In the genomic region with DNA sequence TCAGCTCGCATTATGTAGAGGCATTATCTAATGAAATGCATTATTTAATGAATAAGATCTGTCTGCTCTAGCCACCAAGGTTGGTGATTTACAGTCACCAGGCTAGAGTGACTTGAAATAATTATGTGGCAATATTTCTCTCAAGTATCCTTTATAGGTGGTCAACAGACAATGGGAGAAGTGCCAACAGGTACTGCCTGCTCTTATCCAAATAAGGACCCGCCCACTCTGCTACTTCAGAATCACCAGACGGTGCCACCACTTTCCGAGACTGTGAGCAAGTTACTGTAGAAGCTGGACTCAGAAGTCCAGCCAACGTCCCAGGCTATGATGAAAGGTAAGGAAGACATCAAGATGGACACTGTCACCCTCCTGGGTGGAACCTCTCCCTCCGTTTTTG, we compare ENCODE assay signal across 25 mouse cellular contexts.
"Had no signal": no experiment of that assay in that cellular context is flagged by ENCODE, and none has a peak within 500 bp of the region (broad histone marks: within the 10 kb centered on the region; RNA-seq: fewer than 3 reads in every experiment).

No protein-coding gene starts in this region.

- H3K4me1 ChIP-seq: heart, embryonic 15.5 days; kidney, embryonic 15.5 days; limb, embryonic 15.5 days had no signal

- H3K4me2 ChIP-seq: heart, embryonic 11.5 days; heart, embryonic 13.5 days; heart, embryonic 15.5 days; hindbrain, embryonic 13.5 days; hindbrain, embryonic 15.5 days; kidney, embryonic 15.5 days; limb, embryonic 13.5 days; limb, embryonic 15.5 days had no signal

- DNase-seq: gastrocnemius, adult 2 months; gastrocnemius, postnatal 10 days; gastrocnemius, postnatal 25 days; heart, adult 18-20 months; heart, postnatal 14 days; heart, postnatal 36 days; kidney, adult 11 months; kidney, adult 2 months; kidney, adult 9 months; kidney, postnatal 14 days; kidney, postnatal 36 days; layer of hippocampus, adult 9-11 months; layer of hippocampus, postnatal 36 days; left cerebral cortex, postnatal 4 days had no signal

- H3K9me3 ChIP-seq: heart, embryonic 13.5 days; heart, embryonic 15.5 days; hindbrain, embryonic 13.5 days; hindbrain, embryonic 15.5 days; kidney, embryonic 15.5 days; limb, embryonic 13.5 days; limb, embryonic 15.5 days had no signal

- H3K27ac ChIP-seq: gastrocnemius, adult 2 months; heart, embryonic 13.5 days; heart, embryonic 15.5 days; hindbrain, embryonic 13.5 days; hindbrain, embryonic 15.5 days; hindbrain, postnatal 0 days; kidney, embryonic 15.5 days; kidney, postnatal 0 days; limb, embryonic 13.5 days; limb, embryonic 15.5 days had no signal

- H3K27me3 ChIP-seq: heart, embryonic 13.5 days; heart, embryonic 15.5 days; hindbrain, embryonic 13.5 days; hindbrain, embryonic 15.5 days; kidney, embryonic 15.5 days; limb, embryonic 13.5 days; limb, embryonic 15.5 days had no signal

- ATAC-seq: hindbrain, postnatal 0 days; intestine, embryonic 16.5 days had no signal

- H3K9ac ChIP-seq: heart, embryonic 13.5 days; heart, embryonic 15.5 days; hindbrain, embryonic 13.5 days; hindbrain, embryonic 15.5 days; kidney, embryonic 15.5 days; limb, embryonic 13.5 days; limb, embryonic 15.5 days had no signal

- H3K4me3 ChIP-seq: gastrocnemius, adult 2 months; heart, embryonic 13.5 days; heart, embryonic 15.5 days; hindbrain, embryonic 13.5 days; hindbrain, embryonic 15.5 days; kidney, embryonic 15.5 days; limb, embryonic 13.5 days; limb, embryonic 15.5 days had no signal

- H3K36me3 ChIP-seq: heart, embryonic 13.5 days; heart, embryonic 15.5 days; hindbrain, embryonic 13.5 days; hindbrain, embryonic 15.5 days; kidney, embryonic 15.5 days; limb, embryonic 13.5 days; limb, embryonic 15.5 days had no signal
